Mouse (Mus musculus) testis, adult 2 months (tissue): ENCODE results near the gene Gm29094.
"Not testable (repeated sequence)": the region's sequence is repeated elsewhere in the genome, so short reads cannot be mapped to it uniquely, and the experiment has no call there.

Source experiments
- CTCF ChIP-seq: fragments of 200-500 bp; IDR thresholded peaks from 2 replicates; pipeline ENCODE4 v1.5.1; 2012; ENCODE audit warnings: low read depth, mild to moderate bottlenecking, inconsistent platforms, low read length, moderate library complexity; ENCODE audit not compliant: control insufficient read depth, insufficient read depth, insufficient replicate concordance
- POLR2A ChIP-seq: fragments of 200-500 bp; IDR thresholded peaks from 2 replicates; pipeline ENCODE4 v1.6.1; 2012; ENCODE audit warnings: low read depth, mild to moderate bottlenecking, inconsistent platforms, low read length, moderate library complexity; ENCODE audit not compliant: control insufficient read depth

GRCm38 (mm10) chr9:89187006-89187405 lies 12.2 kb upstream of the Gm29094 start:
- TF ChIP-seq POLR2A, CTCF: not testable (repeated sequence)
